Mouse (Mus musculus): ENCODE measurements at regions not wholly inside any gene's neighbourhood (a gene's known extent, or its start where the extent isn't known, plus 50 kb on each side); places are given as distances from the start of the nearest gene placed in this dataset.

- TF ChIP-seq POLR2A (IDR thresholded peaks at IDR 0.05; ENCODE audit: control insufficient read depth, low read depth, low read length), result no peak
- TF ChIP-seq CTCF (IDR thresholded peaks at IDR 0.05; ENCODE audit: control insufficient read depth, insufficient read depth, insufficient replicate concordance, low read depth, low read length), result no peak
Measured at GRCm38 (mm10) chr13:6040132-6040531, 178.8 kb downstream of the Klf6 start.
